Mouse (Mus musculus) testis, adult 2 months (tissue): ENCODE measurements around the gene Gp9.

Experiments used
- CTCF ChIP-seq: fragments of 200-500 bp; IDR thresholded peaks from 2 replicates; pipeline ENCODE4 v1.5.1; 2012; ENCODE audit warnings: low read depth, mild to moderate bottlenecking, inconsistent platforms, low read length, moderate library complexity; ENCODE audit not compliant: control insufficient read depth, insufficient read depth, insufficient replicate concordance
- POLR2A ChIP-seq: fragments of 200-500 bp; IDR thresholded peaks from 2 replicates; pipeline ENCODE4 v1.6.1; 2012; ENCODE audit warnings: low read depth, mild to moderate bottlenecking, inconsistent platforms, low read length, moderate library complexity; ENCODE audit not compliant: control insufficient read depth

GRCm38 (mm10) chr6:87746059-87746458, 31.8 kb upstream of the Gp9 start:
- TF ChIP-seq CTCF (no peak), POLR2A (no peak)
